Mouse (Mus musculus): ENCODE results near the gene Lrrc58. TPM values are rescaled to one million over a fixed set of nuclear protein-coding genes. Genes with fewer than 3 reads are reported as not detected.

Lrrc58 gene
- polyA plus RNA-seq, 1 experiment, result 45.9 TPM

GRCm38 (mm10) chr16:37868506-37869469 lies 599 bp downstream of the Lrrc58 start:
- peak; percentile 46 to 49 for DNase-seq (ENCODE audit: extremely low spot score in 1 of 2, low spot score in 1 of 2)

- no peak for DNase-seq (ENCODE audit: extremely low spot score in 1 of 2, low spot score in 1 of 2)
Observed at GRCm38 (mm10) chr16:37869470-37870231, 1.5 kb downstream of the Lrrc58 start.

- DNase-seq (ENCODE audit: extremely low spot score in 1 of 2, low spot score in 1 of 2), result peak; percentile 28 to 39
Observed at GRCm38 (mm10) chr16:37871112-37871715, 3.0 kb downstream of the Lrrc58 start.

GRCm38 (mm10) chr16:37874501-37875235 lies 6.5 kb downstream of the Lrrc58 start:
- no peak for DNase-seq (ENCODE audit: extremely low spot score in 1 of 2, low spot score in 1 of 2)

- DNase-seq (ENCODE audit: extremely low spot score in 1 of 2, low spot score in 1 of 2), result no peak
Observed at GRCm38 (mm10) chr16:37877406-37877805, 9.2 kb downstream of the Lrrc58 start.

GRCm38 (mm10) chr16:37878951-37879505 lies 10.8 kb downstream of the Lrrc58 start:
- DNase-seq (ENCODE audit: extremely low spot score in 1 of 2, low spot score in 1 of 2), result no peak

- no peak for DNase-seq (ENCODE audit: extremely low spot score in 1 of 2, low spot score in 1 of 2)
Observed at GRCm38 (mm10) chr16:37879750-37880419, 11.7 kb downstream of the Lrrc58 start.

GRCm38 (mm10) chr16:37881168-37881567 lies 13.0 kb downstream of the Lrrc58 start:
- DNase-seq (ENCODE audit: extremely low spot score in 1 of 2, low spot score in 1 of 2), result peak in 1 of 2 experiments; percentile 32

- no peak for DNase-seq (ENCODE audit: extremely low spot score in 1 of 2, low spot score in 1 of 2)
Observed at GRCm38 (mm10) chr16:37888986-37889385, 20.8 kb downstream of the Lrrc58 start.

GRCm38 (mm10) chr16:37892667-37893066 lies 24.5 kb downstream of the Lrrc58 start:
- DNase-seq (ENCODE audit: extremely low spot score in 1 of 2, low spot score in 1 of 2), result no peak

- no peak for DNase-seq (ENCODE audit: extremely low spot score in 1 of 2, low spot score in 1 of 2)
Observed at GRCm38 (mm10) chr16:37893381-37893780, 25.2 kb downstream of the Lrrc58 start.

GRCm38 (mm10) chr16:37893942-37894341 lies 25.8 kb downstream of the Lrrc58 start:
- no peak for DNase-seq (ENCODE audit: extremely low spot score in 1 of 2, low spot score in 1 of 2)

GRCm38 (mm10) chr16:37898790-37899189 lies 30.6 kb downstream of the Lrrc58 start:
- DNase-seq (ENCODE audit: extremely low spot score in 1 of 2, low spot score in 1 of 2), result no peak

GRCm38 (mm10) chr16:37899357-37899756 lies 31.2 kb downstream of the Lrrc58 start:
- DNase-seq (ENCODE audit: extremely low spot score in 1 of 2, low spot score in 1 of 2), result no peak

GRCm38 (mm10) chr16:37901318-37901717 lies 33.1 kb downstream of the Lrrc58 start:
- no peak for DNase-seq (ENCODE audit: extremely low spot score in 1 of 2, low spot score in 1 of 2)

GRCm38 (mm10) chr16:37906456-37906855 lies 38.3 kb downstream of the Lrrc58 start:
- DNase-seq (ENCODE audit: extremely low spot score in 1 of 2, low spot score in 1 of 2), result no peak

GRCm38 (mm10) chr16:37911086-37911485 lies 42.9 kb downstream of the Lrrc58 start:
- DNase-seq (ENCODE audit: extremely low spot score in 1 of 2, low spot score in 1 of 2), result no peak

GRCm38 (mm10) chr16:37916138-37916817 lies 48.1 kb downstream of the Lrrc58 start, which contains the start of gene Gpr156:
Gpr156 (plus strand) TSS chr16:37916496.
- peak in 1 of 2 experiments; percentile 38 for DNase-seq (ENCODE audit: extremely low spot score in 1 of 2, low spot score in 1 of 2)

GRCm38 (mm10) chr16:37916818-37917201 lies 48.6 kb downstream of the Lrrc58 start:
- no peak for DNase-seq (ENCODE audit: extremely low spot score in 1 of 2, low spot score in 1 of 2)
